Mouse (Mus musculus) midbrain, embryonic 13.5 days (tissue): Measurements from ENCODE around the gene Gfi1. TPM values are rescaled to one million over a fixed set of nuclear protein-coding genes. Genes with fewer than 3 reads are reported as not detected.

ENCODE experiments used
- ATAC-seq: fragments of 200-750 bp; cut with Nextera tagmentation; 2 replicates; pipeline ENCODE4 v1.8.0; 2017; ENCODE audit warnings: mild to moderate bottlenecking, moderate TSS enrichment, moderate library complexity
- H3K27ac ChIP-seq: fragments of 300-500 bp; sonication (generic); 2 replicates; pipeline ENCODE4 v1.5.1; 2015; ENCODE audit warnings: inconsistent platforms, mild to moderate bottlenecking, moderate library complexity
- H3K27me3 ChIP-seq: fragments of 300-500 bp; sonication (generic); 2 replicates; pipeline ENCODE4 v1.6.1; 2015; ENCODE audit warnings: mild to moderate bottlenecking, inconsistent platforms
- H3K36me3 ChIP-seq: fragments of 300-500 bp; sonication (generic); 2 replicates; pipeline ENCODE4 v1.6.1; 2015; ENCODE audit warnings: mild to moderate bottlenecking, inconsistent platforms
- H3K4me1 ChIP-seq: fragments of 300-500 bp; sonication (generic); replicated peaks from 2 replicates; pipeline ENCODE4 v1.6.1; 2015; ENCODE audit warnings: inconsistent platforms
- H3K4me2 ChIP-seq: fragments of 300-500 bp; sonication (generic); replicated peaks from 2 replicates; pipeline ENCODE4 v1.6.1; 2015; ENCODE audit warnings: moderate library complexity, mild to moderate bottlenecking, inconsistent platforms
- H3K4me3 ChIP-seq: fragments of 300-500 bp; sonication (generic); replicated peaks from 2 replicates; pipeline ENCODE4 v1.5.1; 2015; ENCODE audit warnings: mild to moderate bottlenecking, inconsistent platforms
- H3K9ac ChIP-seq: fragments of 300-500 bp; sonication (generic); replicated peaks from 2 replicates; pipeline ENCODE4 v1.6.1; 2015; ENCODE audit warnings: mild to moderate bottlenecking, inconsistent platforms
- H3K9me3 ChIP-seq: fragments of 300-500 bp; sonication (generic); 2 replicates; pipeline ENCODE4 v1.6.1; 2016; ENCODE audit warnings: mild to moderate bottlenecking, inconsistent platforms
- WGBS: fragments of 180-500 bp; shearing (Covaris S2); methylation state at CpG from one replicate; pipeline ENCODE4 v1.1.7; 2015; 5-methylcytosine and 5-hydroxymethylcytosine counted together
- polyA plus RNA-seq: library from polyadenylated mRNA; unstranded; fragments of >200 nt; fragmentation: Nextera tagmentation; extraction: Ambion mirVana; gene quantifications from 2 replicates; pipeline ENCODE4 v1.2.1, GENCODE M21; 2015

The Gfi1 gene
- polyA plus RNA-seq, 1 experiment from 2014 or later, result not detected

DNA sequence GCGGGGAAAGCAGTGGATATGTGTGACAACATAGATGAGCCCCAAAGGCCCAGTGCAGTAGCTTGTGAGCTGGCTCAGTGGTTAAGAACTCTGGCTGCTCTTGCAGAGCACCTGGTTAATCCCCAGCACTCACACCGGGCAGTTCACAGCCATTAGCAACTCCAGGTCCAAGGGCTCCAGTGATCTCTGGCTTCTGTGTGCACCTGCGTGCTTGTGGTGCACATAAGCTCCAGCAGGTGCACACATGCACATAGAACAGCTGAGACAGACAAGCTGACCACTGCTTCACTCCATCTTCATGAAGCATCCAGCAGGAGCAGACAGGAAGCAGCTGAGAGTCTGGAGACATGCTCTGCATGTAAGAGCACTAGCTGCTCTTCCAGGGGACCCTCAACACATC lies 12.5 kb upstream of the Gfi1 start:
- 0 out of 2 replicates have a peak, but pooled peaks cover 5% of the 10 kb centered on the region for H3K4me1 ChIP-seq
- 0 out of 2 replicates have a peak, but pooled peaks cover 3% of the 10 kb centered on the region for H3K36me3 ChIP-seq
- no peak overlapping the region for H3K27ac ChIP-seq
- no peaks in the 10 kb centered on the region for H3K27me3 ChIP-seq
- no peak overlapping the region for H3K4me2 ChIP-seq
- H3K9ac ChIP-seq, result no peak overlapping the region
- no peak for ATAC-seq
- H3K9me3 ChIP-seq, result no peaks in the 10 kb centered on the region
- H3K4me3 ChIP-seq, result no peak overlapping the region
- 87% methylated on average over 3 of the region's 3 CpGs for whole genome bisulfite sequencing

DNA sequence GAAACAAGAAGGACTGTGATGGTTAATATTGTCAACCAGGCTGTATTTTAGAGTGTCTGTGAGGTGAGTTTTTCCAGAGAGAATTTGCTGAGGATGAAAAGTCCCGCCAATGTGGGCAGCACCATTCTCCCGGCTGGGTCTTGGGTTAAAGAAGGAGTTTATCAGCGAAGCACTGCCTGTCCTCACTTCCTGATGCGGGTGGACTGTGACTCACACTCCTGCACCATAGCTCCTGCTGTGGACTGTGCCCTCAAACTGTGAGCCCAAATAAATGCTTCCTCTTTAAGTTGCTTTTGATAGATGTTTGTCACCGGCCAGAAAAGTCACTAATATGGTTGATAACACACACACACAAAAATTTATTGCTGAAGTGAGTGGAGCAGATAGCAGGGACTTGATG lies 10.3 kb upstream of the Gfi1 start:
- Histone ChIP-seq H3K9ac (no peak overlapping the region), H3K4me2 (no peak overlapping the region), H3K27ac (no peak overlapping the region), H3K9me3 (no peaks in the 10 kb centered on the region), H3K36me3 (0 out of 2 replicates have a peak, but pooled peaks cover 3% of the 10 kb centered on the region), H3K4me1 (0 out of 2 replicates have a peak, but pooled peaks cover 5% of the 10 kb centered on the region), H3K4me3 (no peak overlapping the region), H3K27me3 (peaks cover 7% of the 10 kb centered on the region; the same call in 1 of the 2 replicates)
- WGBS, result 87% methylated on average over 5 of the region's 5 CpGs
- no peak for ATAC-seq

DNA sequence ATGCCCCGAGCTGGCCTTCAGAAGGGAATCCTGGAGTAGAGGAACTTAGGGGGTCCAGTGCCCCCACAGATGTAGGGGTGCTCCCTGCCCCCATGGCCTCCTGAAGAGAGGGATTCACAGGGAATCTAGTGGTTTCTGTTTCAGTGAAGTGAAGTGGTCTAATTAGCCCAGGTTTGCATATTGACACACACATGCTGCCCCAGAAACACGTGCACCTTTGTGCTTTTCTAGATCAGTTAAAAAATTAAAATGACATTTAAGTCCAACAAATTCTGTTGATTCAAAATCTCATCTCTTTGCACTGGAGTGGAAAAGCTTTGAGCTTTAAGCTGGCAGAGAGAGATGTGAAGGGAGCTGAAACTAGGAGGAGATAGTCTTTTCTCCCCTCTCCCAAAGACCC lies 6.0 kb upstream of the Gfi1 start:
- no peak for ATAC-seq
- 36% methylated on average over 2 of the region's 2 CpGs for WGBS
- Histone ChIP-seq H3K9ac (no peak overlapping the region), H3K36me3 (no peaks in the 10 kb centered on the region), H3K27ac (no peak overlapping the region), H3K4me1 (peaks cover 2% of the 10 kb centered on the region; the same call in 1 of the 2 replicates), H3K4me3 (no peak overlapping the region), H3K27me3 (peaks cover 44% of the 10 kb centered on the region), H3K9me3 (no peaks in the 10 kb centered on the region), H3K4me2 (no peak overlapping the region)

DNA sequence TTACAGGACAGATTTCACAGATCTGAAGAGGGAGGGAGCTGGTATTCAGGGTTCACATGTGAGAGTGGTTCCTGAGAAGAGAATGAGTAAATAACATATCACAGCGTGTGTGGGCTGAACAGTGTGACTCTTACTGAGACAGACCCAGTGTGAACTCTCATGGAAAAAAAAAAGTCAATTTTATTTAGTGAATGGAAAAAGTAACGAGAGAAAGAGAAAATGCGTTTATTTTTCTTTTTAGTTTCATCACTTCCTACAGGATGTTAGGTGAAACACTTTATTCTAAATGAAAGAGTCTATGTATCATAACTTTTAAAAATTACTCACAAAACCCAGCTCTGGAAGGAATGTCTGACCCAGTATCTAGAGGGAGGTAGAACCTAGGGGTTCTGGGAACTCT lies 5.6 kb upstream of the Gfi1 start:
- Histone ChIP-seq H3K4me1 (peaks cover 6% of the 10 kb centered on the region), H3K27ac (no peak overlapping the region), H3K36me3 (no peaks in the 10 kb centered on the region), H3K27me3 (peaks cover 48% of the 10 kb centered on the region), H3K4me2 (no peak overlapping the region), H3K9me3 (no peaks in the 10 kb centered on the region), H3K9ac (no peak overlapping the region), H3K4me3 (no peak overlapping the region)
- no peak for ATAC-seq
- WGBS, result 52% methylated on average over 3 of the region's 3 CpGs

DNA sequence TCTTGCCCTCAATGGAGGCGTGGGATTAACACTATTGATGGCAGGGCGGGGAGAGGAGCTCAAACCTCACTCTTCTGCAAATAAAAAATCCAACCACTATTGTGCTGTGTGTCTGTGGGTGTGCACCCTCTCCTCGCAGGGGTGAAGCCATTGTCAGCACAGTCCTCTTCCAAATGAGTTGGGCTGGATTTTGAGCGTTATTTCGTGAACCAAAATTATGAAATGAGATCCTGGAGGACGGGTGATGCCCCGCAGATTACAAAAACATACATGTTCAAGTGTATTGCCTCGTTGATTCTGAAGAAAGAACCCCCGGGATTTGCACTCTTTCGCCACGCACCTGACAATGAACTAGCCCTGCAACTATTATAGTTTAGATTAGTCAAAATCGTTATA lies 1.2 kb upstream of the Gfi1 start:
- Histone ChIP-seq H3K4me2 (peak overlapping the region; percentile 42), H3K4me3 (0 out of 2 replicates have a peak overlapping the region, but pooled peaks have one; percentile 23), H3K9me3 (no peaks in the 10 kb centered on the region), H3K27me3 (peaks cover 90% of the 10 kb centered on the region), H3K27ac (no peak overlapping the region), H3K4me1 (peaks cover 42% of the 10 kb centered on the region), H3K9ac (no peak overlapping the region), H3K36me3 (no peaks in the 10 kb centered on the region)
- WGBS, result 10% methylated on average over 12 of the region's 12 CpGs
- ATAC-seq, result no peak

DNA sequence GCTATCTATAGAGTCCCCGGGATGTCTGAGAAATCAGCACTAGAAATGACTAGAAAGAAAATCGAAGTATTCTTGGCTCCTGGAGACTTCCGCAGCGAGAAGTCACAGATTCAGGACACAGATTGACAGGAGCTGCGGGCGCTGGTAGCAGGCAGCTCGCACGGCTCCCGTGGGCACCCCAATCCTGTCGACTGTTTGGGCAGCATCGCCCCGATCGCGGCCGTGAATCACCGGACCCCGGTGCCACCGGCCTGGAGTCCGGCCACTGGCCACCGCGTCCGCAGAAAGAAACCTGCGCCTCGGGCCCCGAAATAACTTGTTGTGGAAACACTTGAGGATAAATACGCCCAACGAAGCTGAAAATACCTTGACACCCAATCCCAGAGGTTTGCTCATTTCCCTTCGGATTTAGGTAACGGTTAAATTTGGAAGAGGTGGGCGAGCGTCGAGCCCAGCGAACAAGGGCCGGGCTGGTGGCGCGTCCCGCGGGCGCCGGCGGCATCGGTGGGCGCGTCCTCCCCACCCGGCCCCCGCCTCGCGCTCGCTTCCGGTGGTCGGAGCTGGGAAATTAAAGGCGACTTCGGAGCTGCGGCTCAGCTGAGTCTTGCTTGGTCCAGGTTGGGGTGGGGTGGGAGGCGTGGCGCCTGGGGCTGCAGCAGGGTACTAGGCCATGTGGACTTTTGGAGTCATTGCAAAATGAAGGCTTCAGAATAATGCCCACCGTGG lies 608 bp upstream of the Gfi1 start:
- H3K9ac ChIP-seq, result 0 out of 2 replicates have a peak overlapping the region, but pooled peaks have one; percentile 8
- peak; percentile 41; the same call in 1 of the 2 replicates for ATAC-seq
- peak overlapping the region; percentile 23 for H3K4me3 ChIP-seq
- WGBS, result under 1% methylated on average over 57 of the region's 57 CpGs
- peaks cover 91% of the 10 kb centered on the region for H3K27me3 ChIP-seq
- no peaks in the 10 kb centered on the region for H3K36me3 ChIP-seq
- H3K9me3 ChIP-seq, result no peaks in the 10 kb centered on the region
- peaks cover 45% of the 10 kb centered on the region for H3K4me1 ChIP-seq
- H3K4me2 ChIP-seq, result peak overlapping the region; percentile 42
- H3K27ac ChIP-seq, result no peak overlapping the region

DNA sequence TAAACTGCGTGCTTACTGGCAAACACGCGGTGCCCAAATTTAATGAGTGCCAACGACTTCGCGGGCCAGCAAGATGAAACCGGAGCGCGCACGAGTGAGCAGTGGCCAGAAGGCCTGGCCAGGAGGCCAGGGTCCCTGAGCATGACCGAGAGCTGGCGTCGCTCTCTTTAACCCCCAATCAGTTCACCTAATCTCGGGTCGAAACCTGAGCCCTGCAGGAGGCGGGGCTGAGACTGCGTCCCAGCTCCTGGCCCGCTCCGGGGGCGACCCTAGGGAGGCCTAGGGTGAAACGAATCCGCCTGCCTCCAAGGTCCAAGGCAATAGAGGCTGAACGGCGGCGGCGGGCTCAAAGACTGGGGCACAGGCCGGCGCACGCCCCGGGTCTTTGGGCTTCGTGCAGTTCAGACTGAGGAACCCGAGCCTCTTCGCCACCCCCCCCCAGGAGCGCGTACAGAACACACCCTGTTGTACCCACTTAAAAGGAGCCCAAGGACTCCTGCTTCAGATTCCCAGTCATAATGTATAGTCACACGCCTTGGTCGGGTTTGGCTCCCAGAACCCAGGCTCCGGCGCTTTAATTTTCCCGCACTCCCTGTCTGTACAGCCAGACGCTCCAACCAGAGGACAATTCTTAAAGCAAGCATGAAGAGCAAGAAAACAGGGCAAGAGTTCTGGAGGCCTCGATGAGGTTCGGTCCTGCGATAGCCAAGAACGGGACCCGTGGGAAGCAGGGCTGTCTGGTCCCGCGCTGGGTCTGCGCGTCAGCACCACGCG lies 988 bp downstream of the Gfi1 start:
- peaks cover 53% of the 10 kb centered on the region for H3K4me1 ChIP-seq
- WGBS, result under 1% methylated on average over 52 of the region's 52 CpGs
- H3K27ac ChIP-seq, result no peak overlapping the region
- H3K36me3 ChIP-seq, result no peaks in the 10 kb centered on the region
- peak overlapping the region; percentile 42 for H3K4me2 ChIP-seq
- H3K27me3 ChIP-seq, result peaks cover 94% of the 10 kb centered on the region
- ATAC-seq, result no peak
- no peaks in the 10 kb centered on the region for H3K9me3 ChIP-seq
- no peak overlapping the region for H3K9ac ChIP-seq
- peak overlapping the region; percentile 16 for H3K4me3 ChIP-seq

DNA sequence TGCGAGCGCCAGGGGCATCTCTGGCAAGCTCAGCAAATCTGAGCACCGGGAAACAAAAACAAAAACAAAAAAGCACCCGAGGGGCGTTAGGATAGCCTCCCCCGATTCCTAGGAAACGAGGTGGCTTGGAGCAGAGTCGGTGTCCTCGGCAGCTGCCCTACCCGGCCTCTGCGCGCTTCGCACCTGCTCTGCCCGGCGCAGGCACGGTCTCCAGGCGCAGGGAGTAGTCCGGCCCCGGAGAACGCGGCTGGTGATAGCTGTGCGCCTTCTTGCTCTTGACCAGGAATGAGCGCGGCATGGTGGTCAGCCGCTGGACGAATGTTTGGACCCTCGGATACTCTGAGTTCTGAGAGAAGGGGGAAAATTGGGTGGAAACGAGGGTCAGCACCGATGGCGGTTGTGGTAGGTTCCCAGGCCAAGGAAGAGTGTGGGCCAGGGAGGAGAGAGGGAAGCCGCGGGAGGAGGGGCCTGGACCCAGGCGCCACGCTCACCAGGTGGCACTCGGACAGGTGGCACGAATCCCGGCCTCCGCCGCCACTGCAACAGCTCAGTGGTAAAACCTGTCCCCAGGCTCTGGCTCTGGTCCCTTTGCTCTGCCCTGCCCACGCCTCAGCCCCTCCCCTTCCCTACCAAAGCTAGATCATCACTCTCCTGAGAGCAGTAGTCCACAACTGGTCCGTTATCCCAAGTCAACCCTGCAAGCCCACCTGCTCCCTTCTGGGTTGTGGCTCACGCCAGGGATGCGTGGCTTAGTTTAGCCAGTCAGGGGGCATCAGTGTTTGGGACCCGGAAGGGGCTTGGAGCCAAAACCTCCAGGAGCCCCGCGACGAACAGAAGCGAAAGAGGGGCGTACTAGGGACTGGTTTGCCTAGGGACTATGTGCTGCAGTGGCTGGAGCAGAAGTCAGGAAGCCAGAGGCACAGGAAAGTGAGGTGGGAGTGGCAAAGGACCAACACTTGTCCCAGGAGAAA lies 2.0 kb downstream of the Gfi1 start:
- Histone ChIP-seq H3K9ac (no peak overlapping the region), H3K4me2 (peak overlapping the region; percentile 23), H3K4me3 (peak overlapping the region; percentile 15; the same call in 1 of the 2 replicates), H3K36me3 (no peaks in the 10 kb centered on the region), H3K27me3 (peaks cover 99% of the 10 kb centered on the region), H3K4me1 (peaks cover 53% of the 10 kb centered on the region), H3K9me3 (no peaks in the 10 kb centered on the region), H3K27ac (no peak overlapping the region)
- under 1% methylated on average over 49 of the region's 49 CpGs for WGBS
- ATAC-seq, result no peak

DNA sequence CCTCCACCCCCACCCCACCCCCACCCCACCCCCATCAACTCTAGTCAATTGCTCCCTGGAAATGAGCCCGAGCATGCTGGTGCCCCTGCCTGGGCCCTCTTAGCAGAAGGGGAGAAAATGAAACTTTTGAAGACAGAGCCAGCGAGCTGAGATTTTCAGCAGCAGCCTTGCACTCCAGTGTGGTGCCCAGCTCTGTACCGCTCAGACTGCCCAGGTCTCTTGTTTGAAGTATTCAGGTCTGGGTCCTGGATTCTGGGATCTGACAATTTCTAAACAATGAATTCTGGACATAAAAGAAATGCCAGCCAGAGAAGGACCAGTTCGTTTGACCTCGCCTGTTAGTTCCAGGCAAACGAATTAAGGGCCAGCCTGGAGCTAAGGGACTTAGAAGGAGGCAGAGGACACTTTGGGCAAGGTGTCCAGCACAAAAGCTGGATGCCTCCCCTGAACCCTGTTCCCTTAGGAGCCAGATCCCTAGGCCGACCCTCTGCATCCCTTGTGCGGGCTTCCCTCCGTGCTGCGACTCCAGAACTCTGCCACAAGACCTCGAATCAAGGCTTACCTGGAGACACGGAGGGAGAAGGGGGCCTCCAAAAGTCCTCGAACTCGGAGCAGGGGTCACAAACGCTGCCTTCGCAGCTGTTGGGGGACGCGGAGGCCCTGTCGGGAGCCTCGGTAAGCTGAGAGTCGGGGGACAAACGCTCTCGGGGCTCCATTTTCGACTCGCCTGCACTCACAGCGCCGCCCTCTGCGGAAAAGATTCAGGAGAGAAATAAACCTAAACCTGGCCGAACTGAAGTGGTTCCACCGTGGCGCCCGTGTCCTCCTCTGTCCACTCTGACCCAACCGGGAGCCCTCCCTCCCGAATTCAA lies 2.9 kb downstream of the Gfi1 start:
- no peak overlapping the region for H3K9ac ChIP-seq
- 1% methylated on average over 34 of the region's 34 CpGs for WGBS
- H3K9me3 ChIP-seq, result no peaks in the 10 kb centered on the region
- H3K27me3 ChIP-seq, result peaks cover 97% of the 10 kb centered on the region
- peaks cover 53% of the 10 kb centered on the region for H3K4me1 ChIP-seq
- peak overlapping the region; percentile 23 for H3K4me2 ChIP-seq
- H3K36me3 ChIP-seq, result no peaks in the 10 kb centered on the region
- H3K27ac ChIP-seq, result no peak overlapping the region
- peak overlapping the region; percentile 12; the same call in 1 of the 2 replicates for H3K4me3 ChIP-seq
- no peak for ATAC-seq

DNA sequence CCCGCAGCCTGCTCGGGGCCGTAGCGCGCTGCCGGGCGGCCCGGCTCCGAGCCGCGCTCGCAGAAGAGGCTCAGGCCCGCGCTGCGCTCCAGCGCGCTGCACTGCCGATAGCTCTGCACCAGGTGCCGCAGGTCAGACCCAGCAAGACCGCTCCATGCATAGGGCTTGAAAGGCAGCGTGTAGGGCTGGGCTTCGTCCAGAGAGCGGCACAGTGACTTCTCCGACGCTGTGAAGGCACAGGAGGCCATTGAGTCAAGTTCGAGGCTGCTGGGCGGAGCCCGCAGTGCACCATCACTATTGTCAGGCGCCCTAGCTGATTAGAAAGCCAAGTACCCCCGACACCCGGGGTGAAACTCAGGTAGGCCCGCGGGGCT lies 4.2 kb downstream of the Gfi1 start:
- ATAC-seq, result peak; percentile 65
- H3K4me2 ChIP-seq, result peak overlapping the region; percentile 61
- H3K36me3 ChIP-seq, result no peaks in the 10 kb centered on the region
- H3K4me3 ChIP-seq, result peak overlapping the region; percentile 39
- 2% methylated on average over 23 of the region's 33 CpGs for WGBS
- peaks cover 49% of the 10 kb centered on the region for H3K4me1 ChIP-seq
- no peaks in the 10 kb centered on the region for H3K9me3 ChIP-seq
- H3K27me3 ChIP-seq, result peaks cover 98% of the 10 kb centered on the region
- H3K9ac ChIP-seq, result peak overlapping the region; percentile 36; the same call in 1 of the 2 replicates
- no peak overlapping the region for H3K27ac ChIP-seq
